Mouse (Mus musculus) spleen, adult 12 weeks (tissue): Measurements from ENCODE around the gene Grip1.

Experiments
- DNase-seq: peaks from one replicate; pipeline ENCODE4 v3.0.0; 2022; ENCODE audit warnings: low spot score

Gene Grip1

DNA sequence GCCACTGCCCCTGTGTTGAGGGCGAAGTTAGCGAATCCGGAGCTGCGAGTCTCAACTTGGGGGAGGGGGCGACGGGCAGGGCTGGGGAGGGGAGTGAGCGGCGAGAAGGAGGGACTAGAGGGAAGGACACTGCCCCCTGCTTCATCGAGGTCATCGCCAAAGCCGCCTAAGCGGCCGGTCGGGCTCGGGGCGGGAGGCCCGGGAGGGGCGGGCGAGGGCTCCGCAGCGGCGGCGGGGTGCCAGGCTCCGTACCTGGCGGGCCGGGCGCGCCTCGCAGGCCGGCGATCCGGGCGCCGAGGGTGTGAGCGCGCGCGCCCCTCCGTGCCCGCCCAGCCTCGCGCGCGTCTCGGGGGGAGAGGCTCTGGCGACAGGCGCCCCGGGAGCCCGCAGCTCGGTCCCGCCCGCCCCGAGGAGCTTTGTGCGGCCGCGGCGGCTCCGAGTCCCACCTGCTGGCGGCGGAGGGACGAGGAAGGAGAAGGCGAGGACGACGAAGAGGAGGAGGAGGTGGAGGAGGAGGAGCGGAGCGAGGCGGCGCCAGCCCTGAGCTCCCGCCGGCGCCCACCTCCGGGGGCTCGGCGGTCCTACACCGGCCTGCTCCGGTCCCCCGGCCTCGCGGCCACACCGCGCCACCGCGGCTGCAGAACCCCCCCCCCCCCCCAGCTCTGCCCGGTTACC lies at the start of gene Grip1:
Gene Grip1, plus strand, starts transcription at position 400 of the 675 bp plus-strand sequence.
- DNase-seq = no peak

DNA sequence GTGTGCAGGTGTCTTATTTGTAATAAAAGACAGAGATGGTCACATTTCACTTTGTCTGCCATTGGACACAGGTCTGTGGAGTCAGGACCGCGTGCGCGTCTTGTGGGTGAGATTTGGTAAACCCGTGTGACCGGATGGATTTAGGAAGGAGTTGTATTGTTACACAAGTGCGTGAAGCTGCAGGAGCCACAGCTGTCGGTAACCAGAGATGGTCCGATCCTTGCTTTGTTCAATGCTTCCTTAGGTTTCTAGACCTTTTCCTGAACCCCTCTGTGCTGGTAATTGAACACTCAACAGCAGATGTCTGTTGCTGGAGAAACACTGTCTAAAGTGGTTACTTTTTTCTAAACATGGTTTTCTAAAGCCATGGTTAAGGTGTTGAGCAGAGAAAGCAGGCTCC lies 48.5 kb upstream of the Grip1 start:
- DNase-seq = no peak

GRCm38 (mm10) chr10:119405612-119406011 lies 48.0 kb upstream of the Grip1 start:
- no peak for DNase-seq

DNA sequence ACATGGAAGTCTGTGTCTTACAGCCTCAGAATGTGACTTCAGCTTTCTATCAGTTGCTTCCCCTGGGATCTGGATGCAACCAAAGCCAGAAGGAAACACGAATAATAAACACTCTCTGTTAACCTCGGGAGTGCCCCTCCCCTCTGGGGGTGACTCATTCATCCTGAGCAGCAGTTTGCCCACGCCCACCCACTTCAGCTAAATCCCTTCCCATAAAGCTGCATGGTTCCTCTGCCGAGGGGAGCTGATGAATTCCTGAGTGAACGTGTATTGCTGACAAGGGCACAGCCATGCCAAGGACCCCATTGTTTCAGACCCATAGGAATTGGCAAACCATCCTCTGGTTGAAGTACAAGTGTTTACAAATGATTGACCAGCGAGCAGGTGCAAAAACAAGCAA lies 45.3 kb upstream of the Grip1 start:
- no peak for DNase-seq

DNA sequence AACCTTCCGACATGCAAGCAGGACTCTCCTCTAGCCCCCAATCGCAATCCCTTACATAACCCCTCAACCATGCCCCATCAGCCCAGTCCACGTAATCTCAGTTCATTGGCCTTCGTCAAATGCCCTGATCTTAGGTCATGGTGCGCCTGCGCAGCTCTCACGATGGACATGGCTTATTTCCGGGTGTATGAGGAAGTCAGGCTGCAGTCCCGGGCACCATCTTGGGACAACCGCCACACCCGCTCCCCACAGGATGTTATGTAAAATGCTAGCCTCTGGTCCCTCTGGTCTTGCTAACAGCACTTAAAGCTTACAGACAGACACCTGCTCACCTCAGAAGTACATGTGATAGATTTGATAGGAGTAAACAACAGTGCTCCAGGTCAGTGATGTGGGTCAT lies 40.4 kb upstream of the Grip1 start:
- no peak for DNase-seq

GRCm38 (mm10) chr10:119415106-119415505 lies 38.5 kb upstream of the Grip1 start:
- DNase-seq = no peak

DNA sequence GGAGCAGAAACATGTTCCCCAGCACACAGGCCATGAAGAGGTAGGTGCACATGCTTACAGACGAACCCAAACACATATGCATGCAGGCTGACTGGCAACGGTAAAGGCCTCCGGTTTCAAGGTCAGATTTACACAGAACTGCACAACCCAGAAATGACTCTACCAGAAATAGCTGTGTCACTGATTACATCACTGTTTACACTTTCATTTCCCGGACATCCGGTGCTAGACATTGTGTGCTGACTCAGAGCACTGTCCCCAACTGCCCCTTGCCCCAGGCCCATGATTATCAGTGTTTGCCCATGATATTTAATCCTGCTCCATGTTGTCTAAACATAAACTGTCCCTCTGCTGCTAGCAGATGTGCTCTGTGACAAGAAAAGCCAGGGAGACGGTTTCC lies 32.2 kb upstream of the Grip1 start:
- DNase-seq = no peak

- no peak for DNase-seq
These were observed 29.7 kb upstream of the Grip1 start for GRCm38 (mm10) chr10:119423821-119424534.

- DNase-seq = no peak
These were observed 26.0 kb upstream of the Grip1 start for GRCm38 (mm10) chr10:119427653-119428052.

DNA sequence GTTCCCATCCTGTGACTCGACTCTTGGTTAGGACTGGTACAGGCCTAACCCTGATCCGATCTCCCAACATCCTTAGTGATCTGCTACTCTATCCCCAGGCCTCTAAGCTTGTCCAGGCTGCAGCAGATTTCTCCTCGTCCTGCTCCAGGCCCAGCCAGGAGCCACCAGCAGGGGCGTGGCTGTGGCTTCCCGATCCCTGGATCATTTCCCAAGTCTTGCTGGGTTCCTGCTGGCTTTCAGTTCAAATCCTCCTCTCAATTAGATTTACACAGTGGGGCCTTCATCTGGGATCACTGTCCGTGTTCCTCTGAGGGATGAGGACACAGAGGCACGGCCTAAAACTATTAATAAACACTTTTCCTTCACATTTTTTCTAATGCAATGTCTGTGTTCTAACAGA lies 25.5 kb upstream of the Grip1 start:
- no peak for DNase-seq

DNA sequence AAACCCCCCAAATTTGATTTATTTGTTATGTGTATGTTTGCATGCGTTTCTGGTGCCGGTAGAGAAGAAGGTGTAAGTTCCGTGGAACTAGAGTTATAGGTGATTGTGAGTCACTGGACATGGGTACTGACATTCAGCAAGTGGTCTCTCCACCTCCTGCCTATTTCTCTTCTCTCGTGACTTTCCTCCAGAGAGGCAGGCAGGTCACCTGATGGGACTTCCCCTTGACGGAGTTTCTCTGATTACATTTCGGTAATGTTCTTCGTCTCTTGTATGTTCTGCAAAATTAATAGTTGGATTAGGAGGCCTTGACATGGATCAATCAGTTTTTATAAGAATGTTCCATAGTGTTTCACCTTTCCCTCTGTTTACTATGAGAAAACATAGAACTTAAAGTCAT lies 23.4 kb upstream of the Grip1 start:
- DNase-seq = no peak

- no peak for DNase-seq
These were observed 21.8 kb upstream of the Grip1 start for GRCm38 (mm10) chr10:119431801-119432200.

GRCm38 (mm10) chr10:119435818-119436217 lies 17.8 kb upstream of the Grip1 start:
- DNase-seq = no peak

DNA sequence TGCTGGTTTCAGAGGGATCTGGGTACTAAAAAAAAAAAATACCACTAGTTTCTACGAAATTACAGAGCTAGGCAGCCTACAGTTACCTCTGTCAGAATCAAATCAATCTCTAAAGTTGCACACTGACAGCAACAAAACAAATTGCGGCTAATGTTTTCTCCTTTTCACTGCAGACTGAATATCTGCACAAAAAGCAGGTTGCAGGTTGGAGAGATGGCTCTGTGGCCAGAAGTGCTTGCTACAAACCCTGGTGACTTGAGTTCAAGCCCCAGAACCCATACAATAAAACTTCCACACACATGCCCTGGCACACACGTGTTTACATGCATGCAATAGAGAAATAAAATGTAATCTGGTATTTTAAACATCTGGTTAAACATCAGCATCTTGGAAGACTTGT lies 16.3 kb upstream of the Grip1 start:
- DNase-seq = no peak

GRCm38 (mm10) chr10:119441743-119442142 lies 11.9 kb upstream of the Grip1 start:
- no peak for DNase-seq

DNA sequence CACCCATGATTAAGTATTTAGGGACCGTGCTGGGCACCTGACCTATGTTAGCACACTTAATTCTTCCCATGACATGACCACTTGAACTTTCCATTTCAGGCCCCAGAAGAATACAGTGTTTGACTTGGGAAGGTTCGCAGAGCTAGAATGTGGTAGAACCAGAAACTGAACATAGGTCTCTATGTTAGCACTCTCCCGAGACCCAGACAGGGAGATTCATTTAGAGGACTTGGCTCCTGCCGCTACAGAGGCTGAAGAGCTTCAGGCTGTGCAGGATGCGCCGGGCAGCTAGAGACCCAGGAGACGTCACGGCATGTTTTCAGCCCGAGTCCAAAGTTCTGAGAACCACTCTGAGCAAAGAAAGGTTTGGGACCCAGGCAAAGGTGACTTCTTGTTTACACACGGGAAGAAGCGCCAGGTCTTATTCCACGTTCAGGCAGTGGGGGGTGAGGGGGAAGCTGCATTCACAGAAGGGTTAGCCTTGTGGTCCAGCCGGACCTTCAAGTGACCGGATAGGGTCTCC lies 6.2 kb upstream of the Grip1 start:
- no peak for DNase-seq

- DNase-seq = no peak
These were observed 5.7 kb upstream of the Grip1 start for GRCm38 (mm10) chr10:119447930-119448329.

GRCm38 (mm10) chr10:119452698-119453097 lies 932 bp upstream of the Grip1 start:
- no peak for DNase-seq

GRCm38 (mm10) chr10:119454106-119454667 lies 557 bp downstream of the Grip1 start:
- DNase-seq = no peak

GRCm38 (mm10) chr10:119454668-119455542 lies 1.3 kb downstream of the Grip1 start:
- no peak for DNase-seq

- DNase-seq = no peak
These were observed 1.9 kb downstream of the Grip1 start for GRCm38 (mm10) chr10:119455543-119455940.

DNA sequence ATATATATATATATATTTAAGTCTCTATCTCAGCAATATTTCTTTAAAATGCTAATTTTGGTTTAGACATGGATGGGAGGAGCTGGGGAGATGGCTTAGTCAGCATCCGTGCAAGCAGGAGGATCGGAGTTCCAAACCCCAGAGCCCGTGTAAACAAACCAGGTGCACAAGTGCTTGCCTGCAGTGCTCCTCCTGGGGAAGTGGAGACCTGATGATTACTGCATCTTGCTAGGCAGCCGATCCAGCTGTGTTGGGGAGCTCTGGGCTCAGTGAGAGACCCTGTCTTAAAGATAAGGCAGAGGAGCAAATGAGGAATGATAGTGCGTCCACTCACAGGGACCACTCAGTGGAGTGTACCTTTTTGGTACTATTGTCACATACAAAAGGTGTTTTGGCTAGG lies 3.5 kb downstream of the Grip1 start:
- DNase-seq = no peak
